Mouse (Mus musculus) kidney, embryonic 14.5 days (tissue): ENCODE results near the gene 4930522H14Rik. TPM values are rescaled to one million over a fixed set of nuclear protein-coding genes. Genes with fewer than 3 reads are reported as not detected.

Experiments
- ATAC-seq: fragments of 200-750 bp; cut with Nextera tagmentation; 2 replicates; pipeline ENCODE4 v1.8.0; 2017; ENCODE audit warnings: moderate number of reproducible peaks, mild to moderate bottlenecking, moderate TSS enrichment, moderate library complexity; ENCODE audit not compliant: low FRiP score, low TSS enrichment
- H3K27ac ChIP-seq: fragments of 300-500 bp; sonication (generic); 2 replicates; pipeline ENCODE4 v1.5.1; 2014; ENCODE audit warnings: low read depth, mild to moderate bottlenecking, low read length, moderate library complexity, mixed read lengths
- H3K27me3 ChIP-seq: fragments of 300-500 bp; sonication (generic); 2 replicates; pipeline ENCODE4 v1.6.1; 2014; ENCODE audit warnings: mild to moderate bottlenecking, low read length; ENCODE audit not compliant: control insufficient read depth, insufficient read depth
- H3K36me3 ChIP-seq: fragments of 300-500 bp; sonication (generic); 2 replicates; pipeline ENCODE4 v1.6.1; 2014; ENCODE audit warnings: low read length, mixed read lengths; ENCODE audit not compliant: control insufficient read depth, insufficient read depth
- H3K4me1 ChIP-seq: fragments of 300-500 bp; sonication (generic); 2 replicates; pipeline ENCODE4 v1.6.1; 2014; ENCODE audit warnings: low read length, mixed read lengths; ENCODE audit not compliant: control insufficient read depth, insufficient read depth
- H3K4me2 ChIP-seq: fragments of 300-500 bp; sonication (generic); replicated peaks from 2 replicates; pipeline ENCODE4 v1.6.1; 2014; ENCODE audit warnings: low read depth, mild to moderate bottlenecking, low read length
- H3K4me3 ChIP-seq: fragments of 300-500 bp; sonication (generic); 2 replicates; pipeline ENCODE4 v1.5.1; 2014; ENCODE audit warnings: mild to moderate bottlenecking, low read length
- H3K9ac ChIP-seq: fragments of 300-500 bp; sonication (generic); 2 replicates; pipeline ENCODE4 v1.6.1; 2014; ENCODE audit warnings: low read depth, mild to moderate bottlenecking, low read length, moderate library complexity
- H3K9me3 ChIP-seq: fragments of 300-500 bp; sonication (generic); 2 replicates; pipeline ENCODE4 v1.6.1; 2016; ENCODE audit warnings: low read length; ENCODE audit not compliant: control insufficient read depth
- WGBS: fragments of 180-500 bp; shearing (Covaris S2); extraction: QIAGEN DNeasy Blood & Tissue Kit; methylation state at CpG from one replicate; pipeline ENCODE4 v1.1.7; 2014; 5-methylcytosine and 5-hydroxymethylcytosine counted together
- polyA plus RNA-seq: library from polyadenylated mRNA; unstranded; fragments of >200 nt; fragmentation: Nextera tagmentation; extraction: Ambion mirVana; gene quantifications from 2 replicates; pipeline ENCODE4 v1.2.1, GENCODE M21; 2014

The 4930522H14Rik gene
- polyA plus RNA-seq, 1 experiment from 2014 or later = not detected

- Histone ChIP-seq H3K9ac (no peak overlapping the region), H3K27me3 (no peaks in the 10 kb centered on the region), H3K27ac (no peak overlapping the region), H3K4me1 (peaks cover 11% of the 10 kb centered on the region; the same call in 1 of the 2 replicates), H3K36me3 (no peaks in the 10 kb centered on the region), H3K9me3 (no peaks in the 10 kb centered on the region), H3K4me3 (no peak overlapping the region), H3K4me2 (no peak overlapping the region)
- no peak for ATAC-seq
These were observed 67.2 kb downstream of the 4930522H14Rik start for GRCm38 (mm10) chr4:109463892-109464291.

DNA sequence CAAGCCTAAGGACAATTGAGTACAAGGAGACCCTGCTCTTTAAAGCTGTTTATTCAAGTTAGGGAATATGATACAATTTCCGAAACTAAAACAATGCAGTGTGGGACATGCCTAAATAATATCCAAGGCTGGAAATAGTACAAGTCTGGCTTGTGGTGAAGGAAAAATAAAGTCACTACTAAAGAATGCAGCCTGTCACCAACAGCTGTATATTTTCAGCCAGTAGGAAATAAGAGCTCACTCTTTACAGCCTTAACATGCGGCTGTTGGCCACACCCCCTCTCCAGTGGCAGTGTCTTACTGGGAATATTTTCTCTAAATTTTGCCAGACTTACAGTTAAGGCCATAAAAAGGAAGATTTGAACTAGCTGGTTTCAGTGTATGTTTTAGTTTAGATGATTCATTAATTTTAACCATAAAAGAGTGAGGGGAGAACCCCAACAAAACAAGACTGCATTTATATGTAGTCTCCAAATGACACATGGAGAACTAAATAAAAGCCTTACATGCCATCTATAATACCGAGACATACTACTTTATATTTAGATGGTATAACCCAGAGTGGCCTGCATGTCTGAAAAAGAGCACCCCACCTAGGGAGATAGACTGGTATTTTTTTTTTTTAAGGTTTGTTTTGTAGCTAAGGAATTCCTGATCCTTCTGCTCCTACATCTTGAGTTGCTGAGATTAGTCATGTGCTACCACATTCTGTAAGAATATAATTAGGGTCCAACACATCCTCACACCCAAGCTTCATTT is 70.5 kb downstream of the 4930522H14Rik start:
- Histone ChIP-seq H3K4me2 (no peak overlapping the region), H3K4me3 (no peak overlapping the region)
- WGBS = 30% methylated on average over 3 of the region's 3 CpGs

GRCm38 (mm10) chr4:109456821-109457220 is 74.3 kb downstream of the 4930522H14Rik start:
- Histone ChIP-seq H3K27ac (no peak overlapping the region), H3K4me1 (peaks cover 11% of the 10 kb centered on the region; the same call in 1 of the 2 replicates), H3K27me3 (no peaks in the 10 kb centered on the region), H3K9me3 (no peaks in the 10 kb centered on the region), H3K9ac (no peak overlapping the region), H3K36me3 (peaks cover 20% of the 10 kb centered on the region), H3K4me3 (no peak overlapping the region), H3K4me2 (no peak overlapping the region)
- no peak for ATAC-seq
- WGBS = 88% methylated on average over 6 of the region's 6 CpGs

More for the DNA sequence above, 70.5 kb downstream of the 4930522H14Rik start:
- peaks cover 3% of the 10 kb centered on the region; the same call in 1 of the 2 replicates for H3K36me3 ChIP-seq
- H3K9me3 ChIP-seq = no peaks in the 10 kb centered on the region
- H3K4me1 ChIP-seq = peaks cover 11% of the 10 kb centered on the region; the same call in 1 of the 2 replicates
- peak; percentile 94 for ATAC-seq
- no peaks in the 10 kb centered on the region for H3K27me3 ChIP-seq
- H3K9ac ChIP-seq = no peak overlapping the region
- H3K27ac ChIP-seq = peak overlapping the region; percentile 62

Other genes starting within 250 kb of the 4930522H14Rik start
- 4.4 and 6.1 TPM in 2 replicates for gene Ttc39a, start 124.7 kb downstream of the 4930522H14Rik start, polyA plus RNA-seq
- 31.0 and 44.8 TPM in 2 replicates for gene Rnf11, start 46.6 kb downstream of the 4930522H14Rik start, polyA plus RNA-seq
- gene Cdkn2c, start 135.9 kb upstream of the 4930522H14Rik start, polyA plus RNA-seq = 2.8 and 3.2 TPM in 2 replicates
- 27.1 and 34.3 TPM in 2 replicates for gene Faf1, start 145.3 kb upstream of the 4930522H14Rik start, polyA plus RNA-seq